Mouse (Mus musculus) erythroid progenitor cell, adult 5-6 weeks (primary cell): ENCODE measurements at regions not wholly inside any gene's neighbourhood (a gene's known extent, or its start where the extent isn't known, plus 50 kb on each side); places are given as distances from the start of the nearest gene placed in this dataset.

Experiments used
- ATAC-seq: replicated peaks from 2 replicates; pipeline ENCODE4 v1.8.0; 2016; ENCODE audit warnings: moderate number of reproducible peaks, mild to moderate bottlenecking, moderate TSS enrichment, inconsistent platforms; ENCODE audit not compliant: poor library complexity, low FRiP score, severe bottlenecking

DNA sequence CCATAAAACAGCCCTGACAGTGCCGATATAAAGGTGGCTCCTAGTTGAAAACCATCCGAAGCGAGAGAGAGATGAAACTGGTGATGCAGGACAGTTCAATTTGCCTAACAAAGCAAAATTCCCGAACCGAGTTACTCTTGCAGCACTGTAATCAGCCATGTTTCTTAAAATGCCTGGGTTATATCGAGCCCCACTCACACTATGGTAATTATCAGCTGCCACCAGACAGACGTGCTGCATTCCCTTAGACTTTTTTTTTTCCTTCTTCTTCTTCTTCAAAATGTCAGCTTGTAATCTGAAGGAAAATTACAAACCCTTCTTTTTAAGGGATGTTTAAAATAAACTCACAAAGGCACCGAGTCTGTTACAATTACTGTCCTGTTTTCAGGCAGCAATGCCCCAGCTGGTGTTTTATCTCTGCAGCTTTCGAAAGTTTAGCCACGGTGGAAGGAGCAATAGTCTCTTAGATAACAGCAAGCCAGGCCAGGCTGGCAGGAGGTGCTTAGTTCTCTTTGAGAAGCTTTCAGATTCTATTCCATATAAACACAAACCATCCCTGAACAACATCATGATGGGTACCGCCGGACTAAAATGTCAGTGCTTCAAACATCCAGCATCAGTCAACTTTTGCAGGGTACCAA is 289.4 kb upstream of the Atp2b1 start:
- ATAC-seq = peak; percentile 91

DNA sequence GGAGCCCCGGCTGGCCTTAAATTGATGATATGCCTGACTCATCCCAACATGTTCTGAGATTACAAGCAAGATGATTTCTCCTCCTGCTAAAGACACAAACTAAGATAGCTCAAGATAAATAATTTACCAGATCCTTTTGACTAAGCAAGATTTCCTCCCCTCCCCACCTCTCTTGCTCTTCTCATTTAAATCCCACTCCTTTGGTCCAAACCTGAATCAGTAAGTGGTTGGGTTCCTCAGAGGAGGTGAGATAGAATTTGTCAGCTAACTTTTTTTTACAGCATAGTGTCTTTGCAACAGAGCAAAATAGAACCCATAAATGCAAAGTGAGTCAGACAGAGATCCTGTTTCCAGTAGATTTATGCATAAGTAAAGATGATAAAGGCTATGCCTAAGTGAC is 286.0 kb upstream of the Atp2b1 start:
- ATAC-seq = no peak

- no peak for ATAC-seq
Observed at GRCm38 (mm10) chr10:98629248-98629647, 285.0 kb upstream of the Atp2b1 start.

DNA sequence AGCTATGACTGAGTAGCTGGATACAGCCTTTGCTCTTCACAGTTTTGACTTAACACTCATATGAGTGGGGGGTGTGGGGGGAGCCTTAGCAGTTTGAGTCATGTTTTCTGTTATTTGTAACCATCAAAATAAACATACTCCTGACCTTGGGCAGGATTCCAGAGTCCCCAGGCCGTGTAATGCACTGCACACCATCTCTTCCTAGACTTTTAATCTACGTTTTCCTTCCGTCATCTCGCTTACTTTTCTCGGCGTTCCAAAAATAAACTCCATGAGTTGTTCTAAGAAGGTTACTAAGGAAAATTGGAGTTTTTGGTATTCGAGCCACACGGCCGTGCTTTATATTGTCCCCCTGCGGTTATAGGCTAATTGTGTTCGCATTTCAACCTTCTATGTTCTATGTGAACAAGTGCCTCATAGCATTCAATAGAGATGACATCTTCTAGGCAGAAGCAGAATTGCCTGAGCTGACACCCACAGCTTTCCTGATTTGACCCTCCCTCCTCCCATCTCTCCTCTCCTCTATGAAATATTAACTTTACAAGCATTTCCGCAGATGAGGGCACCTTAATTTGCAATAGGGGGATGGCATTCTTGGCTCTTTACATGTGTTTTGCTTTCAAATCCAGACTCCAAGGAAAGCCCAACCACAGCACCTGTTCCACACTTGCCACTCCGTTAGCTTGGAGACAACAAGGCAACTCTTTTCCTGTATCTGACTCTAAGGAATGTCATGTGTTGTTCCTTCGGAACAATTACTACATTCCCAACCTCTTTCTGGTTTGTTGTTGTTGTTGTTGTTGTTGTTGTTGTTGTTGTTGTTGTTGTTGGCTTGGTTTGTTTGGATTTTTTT is 276.2 kb upstream of the Atp2b1 start:
- ATAC-seq = no peak

- no peak for ATAC-seq
Observed at GRCm38 (mm10) chr10:98645681-98646122, 268.5 kb upstream of the Atp2b1 start.

- no peak for ATAC-seq
Observed at GRCm38 (mm10) chr10:98646311-98646999, 267.8 kb upstream of the Atp2b1 start.

GRCm38 (mm10) chr10:98648710-98649245 is 265.4 kb upstream of the Atp2b1 start:
- no peak for ATAC-seq

DNA sequence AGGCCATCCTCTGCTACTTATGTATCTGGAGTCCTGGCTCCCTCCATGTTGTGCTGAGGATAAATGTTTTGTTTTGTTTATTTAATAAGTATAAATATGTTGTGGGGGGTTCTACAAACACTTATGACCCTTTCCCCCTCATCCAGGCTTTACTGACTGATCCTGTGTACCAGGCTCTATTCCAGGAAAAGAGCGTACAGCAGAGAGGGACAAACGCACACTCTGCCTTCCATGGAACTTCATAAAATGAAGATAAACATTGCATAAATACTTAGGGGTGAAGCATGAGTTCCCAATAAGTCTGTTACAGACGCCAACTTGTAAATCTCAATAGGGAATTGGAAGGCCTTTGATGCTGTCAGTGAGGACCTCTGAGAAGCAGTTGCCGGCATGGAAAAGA is 263.7 kb upstream of the Atp2b1 start:
- no peak for ATAC-seq

DNA sequence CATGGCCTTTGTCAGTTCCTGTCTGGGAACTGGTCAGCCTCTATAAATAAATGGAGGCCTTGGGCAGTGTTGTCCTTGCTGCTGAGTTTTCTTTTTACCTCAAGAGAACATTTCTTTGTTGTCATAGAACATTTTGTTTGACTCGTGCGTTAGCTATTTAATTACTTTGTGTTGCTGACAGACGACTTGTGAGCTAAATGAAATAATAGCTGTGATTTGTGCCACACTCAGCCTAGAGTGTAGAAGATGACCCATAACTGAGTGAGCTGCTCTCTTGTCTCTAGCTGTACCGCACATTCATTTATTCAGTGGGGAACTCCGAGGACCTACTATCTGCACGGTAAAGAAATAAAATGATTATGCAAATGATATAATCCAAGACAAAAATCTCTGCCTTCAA is 263.1 kb upstream of the Atp2b1 start:
- ATAC-seq = no peak

DNA sequence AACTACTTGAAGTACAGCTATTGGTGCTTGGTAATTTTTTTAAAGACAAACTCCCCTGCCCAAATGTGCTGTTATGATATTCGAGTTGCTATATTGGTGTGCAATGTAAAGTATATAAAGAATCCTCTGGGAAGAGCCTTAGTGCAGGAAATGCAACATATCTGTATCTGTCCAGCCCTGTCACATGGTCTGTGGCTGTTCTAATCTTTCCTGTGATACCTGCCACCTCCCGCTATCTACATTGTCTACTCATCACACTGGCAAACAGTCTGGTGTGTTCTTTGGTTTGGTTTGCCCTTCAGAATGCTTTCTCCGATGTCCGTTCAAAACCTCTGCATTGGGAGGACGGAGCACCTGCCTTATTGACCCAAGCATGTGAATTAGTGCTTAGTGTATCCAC is 262.6 kb upstream of the Atp2b1 start:
- no peak for ATAC-seq

GRCm38 (mm10) chr10:98652084-98652483 is 262.1 kb upstream of the Atp2b1 start:
- no peak for ATAC-seq

- ATAC-seq = no peak
Observed at GRCm38 (mm10) chr10:98660747-98661146, 253.5 kb upstream of the Atp2b1 start.

DNA sequence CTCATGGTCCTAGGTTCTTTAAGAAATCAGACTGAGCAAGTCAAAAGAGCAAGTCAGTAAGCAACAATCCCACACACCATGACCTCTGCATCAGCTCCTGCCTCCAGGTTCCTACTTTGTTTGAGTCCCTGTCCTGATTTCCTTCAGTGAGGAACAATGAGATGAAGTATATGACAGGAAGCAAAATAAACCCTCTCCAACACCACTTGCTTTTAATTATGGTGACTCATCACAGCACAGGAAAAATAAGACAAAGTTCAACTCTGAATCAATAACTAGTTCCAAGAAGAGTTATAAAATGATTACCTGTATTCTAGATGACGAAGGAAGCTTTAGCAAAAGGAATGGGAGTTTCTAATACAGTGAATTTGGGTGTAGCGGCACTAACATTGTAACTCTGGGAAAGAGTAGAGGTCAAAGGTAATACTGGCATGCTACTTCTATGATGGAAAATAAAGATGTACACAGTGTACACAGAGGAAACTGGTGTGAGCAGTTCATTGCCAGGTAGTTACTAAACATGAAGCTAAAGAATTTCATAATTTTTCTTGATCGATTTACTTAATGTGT is 248.2 kb upstream of the Atp2b1 start:
- no peak for ATAC-seq

DNA sequence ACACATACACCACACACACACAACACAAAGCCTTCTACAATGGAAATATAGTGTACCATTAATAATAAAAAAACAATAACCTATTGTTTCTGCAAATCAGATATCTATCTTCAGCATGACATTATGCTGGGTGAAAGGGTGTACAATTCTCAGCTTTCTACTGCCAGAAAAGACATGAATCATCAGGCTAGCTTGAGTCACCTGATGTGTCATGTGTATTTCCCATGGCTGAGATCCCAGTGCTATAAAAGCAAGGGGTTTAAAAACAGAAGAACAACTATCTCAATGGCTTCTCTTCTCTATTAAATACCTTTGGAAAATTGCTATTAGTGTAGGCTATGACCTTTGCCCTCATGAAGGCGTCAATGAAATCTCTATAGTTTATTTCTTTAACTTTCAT is 246.5 kb upstream of the Atp2b1 start:
- no peak for ATAC-seq

GRCm38 (mm10) chr10:98674131-98674530 is 240.1 kb upstream of the Atp2b1 start:
- ATAC-seq = no peak

DNA sequence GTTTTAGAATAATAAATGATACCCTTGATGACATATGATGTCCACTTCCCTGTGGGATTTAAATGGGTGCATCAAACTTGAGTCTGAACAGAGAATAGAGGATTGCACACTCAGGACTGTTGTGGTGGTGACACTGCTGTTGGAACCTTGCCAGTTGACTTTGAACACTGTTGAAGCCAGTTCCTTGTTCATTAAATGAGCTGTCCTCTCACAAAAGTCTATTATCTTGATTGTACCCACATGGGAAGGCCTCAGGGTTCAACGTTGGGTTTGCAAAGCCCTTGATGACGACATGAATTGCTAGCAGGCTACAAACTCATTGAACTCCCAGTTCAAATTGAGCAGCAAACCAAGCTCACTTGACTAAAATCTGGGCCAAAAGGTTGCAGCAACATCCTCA is 237.3 kb upstream of the Atp2b1 start:
- no peak for ATAC-seq

GRCm38 (mm10) chr10:98678234-98678633 is 236.0 kb upstream of the Atp2b1 start:
- no peak for ATAC-seq

GRCm38 (mm10) chr10:98682436-98682835 is 231.8 kb upstream of the Atp2b1 start:
- ATAC-seq = no peak

DNA sequence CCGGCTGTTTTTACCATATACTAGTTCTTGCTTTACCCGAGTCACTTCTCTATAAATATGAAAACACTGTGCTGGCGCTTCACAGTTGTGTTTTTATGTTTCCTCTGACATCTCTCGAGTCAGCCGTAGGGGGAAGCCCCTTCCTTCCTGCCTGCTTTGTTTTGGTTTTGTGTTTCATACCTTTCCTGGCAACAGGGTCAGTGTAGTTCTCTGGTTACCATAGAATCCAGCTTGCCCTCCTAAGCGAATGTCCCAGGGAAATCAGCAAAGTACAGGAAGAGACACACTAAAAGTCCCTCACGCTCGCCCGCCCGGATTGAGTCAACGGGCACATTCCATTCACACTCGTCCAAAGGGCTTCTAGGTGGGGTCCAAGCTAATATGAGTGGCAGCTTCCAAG is 230.0 kb upstream of the Atp2b1 start:
- ATAC-seq = no peak

DNA sequence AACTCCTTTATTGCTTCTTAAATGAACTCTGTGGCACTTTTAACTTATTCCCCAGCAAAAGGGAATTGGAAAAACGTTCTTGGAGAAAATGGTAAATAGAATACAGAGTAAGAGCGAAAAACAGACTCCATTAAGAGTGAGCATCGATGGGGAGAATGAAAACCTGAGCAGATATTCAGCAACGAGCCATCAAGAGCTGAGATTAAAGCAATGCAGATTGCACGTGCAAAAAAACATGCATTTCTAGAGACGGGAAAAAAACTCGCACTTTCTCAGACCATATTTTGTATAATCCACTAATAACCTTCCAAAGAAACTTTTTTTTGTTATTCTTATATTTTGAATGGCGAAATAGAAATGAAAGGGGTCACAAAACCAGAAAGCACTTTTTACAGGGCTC is 229.5 kb upstream of the Atp2b1 start:
- no peak for ATAC-seq
